Mouse (Mus musculus) MEL (cell line): ENCODE results near the gene Tjp1.

ENCODE experiments used
- CTCF ChIP-seq, 3 experiments: IDR thresholded peaks in 2 of 3; conservative IDR thresholded peaks in 1 of 3; 2 replicates each; pipeline ENCODE4 v1.5.1; 2011 to 2012; ENCODE audit warnings: low read length in 3 of 3, low read depth in 2 of 3, mild to moderate bottlenecking in 2 of 3, improper control_type of control experiment in 1 of 3, inconsistent platforms in 1 of 3, mixed read lengths in 1 of 3, moderate library complexity in 1 of 3; ENCODE audit not compliant: control insufficient read depth in 1 of 3, insufficient read depth in 1 of 3, poor library complexity in 1 of 3, severe bottlenecking in 1 of 3
- E2F4 ChIP-seq: IDR thresholded peaks from 2 replicates; pipeline ENCODE4 v1.6.1; 2011; ENCODE audit warnings: low read depth, low read length, improper control_type of control experiment, borderline replicate concordance
- HCFC1 ChIP-seq: IDR thresholded peaks from 2 replicates; pipeline ENCODE4 v1.6.1; 2012; ENCODE audit warnings: low read depth, mild to moderate bottlenecking, inconsistent platforms, low read length, improper control_type of control experiment, moderate library complexity
- MEF2A ChIP-seq: IDR thresholded peaks from 2 replicates; pipeline ENCODE4 v1.6.1; 2014; ENCODE audit warnings: low read depth, mild to moderate bottlenecking, inconsistent platforms, low read length, improper control_type of control experiment; ENCODE audit not compliant: poor library complexity, insufficient replicate concordance, severe bottlenecking; ENCODE audit errors: extremely low read depth
- MXI1 ChIP-seq: IDR thresholded peaks from 2 replicates; pipeline ENCODE4 v1.6.1; 2011; ENCODE audit warnings: mild to moderate bottlenecking, low read depth, low read length, improper control_type of control experiment
- TBP ChIP-seq: IDR thresholded peaks from 2 replicates; pipeline ENCODE4 v1.8.0; 2011; ENCODE audit warnings: low read depth, low read length, improper control_type of control experiment
- USF1 ChIP-seq: IDR thresholded peaks from 2 replicates; pipeline ENCODE4 v1.6.1; 2014; ENCODE audit warnings: low read depth, mild to moderate bottlenecking, inconsistent platforms, low read length, improper control_type of control experiment, moderate library complexity

GRCm38 (mm10) chr7:65378818-65379565 is 148.6 kb downstream of the Tjp1 start:
- TF ChIP-seq MXI1 (no peak), HCFC1 (no peak), USF1 (no peak), CTCF (IDR thresholded peaks at IDR 0.05 in 2 of 3, conservative IDR thresholded peaks at IDR 0.05 in 1 of 3; ENCODE audit: control insufficient read depth in 1 of 3, insufficient read depth in 1 of 3, low read depth in 2 of 3, low read length in 3 of 3, poor library complexity in 1 of 3, severe bottlenecking in 1 of 3) (no peak), MEF2A (no peak), E2F4 (no peak), TBP (no peak)
